Mouse (Mus musculus): ENCODE measurements around the gene Mpp1.

The Mpp1 gene

GRCm38 (mm10) chrX:75083982-75084773 lies 46.6 kb downstream of the Mpp1 start:
- DNase-seq (ENCODE audit: low spot score), result no peak

DNA sequence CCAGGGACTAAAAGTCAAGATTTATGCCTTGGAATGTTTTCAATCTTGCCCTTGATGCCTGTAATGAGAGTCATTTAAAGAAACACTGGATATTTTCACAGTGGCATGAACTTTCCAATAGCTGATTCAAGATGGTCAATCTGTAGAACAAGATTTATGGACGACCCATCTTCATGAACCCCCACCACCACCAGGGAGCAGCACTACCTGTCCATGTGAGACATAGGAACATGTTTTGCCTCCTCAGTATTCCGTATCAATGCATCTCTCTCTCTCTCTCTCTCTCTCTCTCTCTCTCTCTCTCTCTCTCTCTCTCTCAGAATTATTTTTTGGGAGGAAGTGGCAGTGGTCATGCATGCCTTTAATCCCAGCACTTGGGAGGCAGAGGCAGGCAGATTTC lies 48.5 kb downstream of the Mpp1 start:
- no peak for DNase-seq (ENCODE audit: low spot score)

Measured in lung, postnatal 25 days (tissue).